Mouse (Mus musculus): ENCODE data around the gene Iqub. TPM values are rescaled to one million over a fixed set of nuclear protein-coding genes. Genes with fewer than 3 reads are reported as not detected.
A peak's percentile ranks its signal among the peaks of the same experiment; 100 is the strongest.

The Iqub gene
- 0.04 TPM in 1 of 2 replicates, not detected in the other for polyA plus RNA-seq (2015; fragmentation: Nextera tagmentation; extraction: Ambion mirVana)

- ATAC-seq (ENCODE audit: low read depth) = peak; percentile 27; the same call in 1 of the 2 replicates
- 19% methylated on average over 13 of the region's 13 CpGs for WGBS (ENCODE audit: insufficient replicate concordance)
Observed at GRCm38 (mm10) chr6:24514552-24515284, at the start of gene Iqub. Gene Iqub (minus strand): TSS chr6:24515067.

DNA sequence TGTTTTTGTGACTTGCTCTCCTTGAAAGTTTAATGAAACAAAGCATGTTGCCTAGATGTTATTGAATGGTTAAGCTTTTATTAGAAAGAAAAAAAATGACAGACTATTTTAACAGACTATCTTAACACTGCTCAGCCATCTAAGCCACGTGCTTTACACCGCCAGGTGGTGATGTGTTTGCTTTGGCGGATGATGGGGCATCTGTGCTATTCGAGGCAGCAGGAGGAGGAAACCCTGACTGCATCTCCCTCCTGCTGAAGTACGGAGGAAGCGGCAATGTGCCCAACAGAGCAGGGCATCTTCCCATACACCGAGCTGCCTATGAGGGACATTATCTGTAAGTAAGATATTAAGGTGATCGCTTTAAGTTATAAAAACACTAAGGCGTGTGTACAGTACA, 49.2 kb upstream of the Iqub start:
- Histone ChIP-seq H3K27ac (ENCODE audit: low read length) (no peak overlapping the region), H3K4me1 (ENCODE audit: control insufficient read depth, low read depth, low read length) (no peaks in the 10 kb centered on the region), H3K36me3 (ENCODE audit: control insufficient read depth, insufficient read depth) (no peaks in the 10 kb centered on the region), H3K9ac (ENCODE audit: low read depth, low read length) (no peak overlapping the region), H3K4me2 (ENCODE audit: low read depth, low read length) (no peak overlapping the region), H3K27me3 (ENCODE audit: control insufficient read depth, insufficient read depth, low read depth, low read length) (no peaks in the 10 kb centered on the region), H3K9me3 (replicated peaks; ENCODE audit: control insufficient read depth, low read length) (no peaks in the 10 kb centered on the region), H3K4me3 (ENCODE audit: low read depth, low read length) (no peak overlapping the region)
- no peak for ATAC-seq (ENCODE audit: low read depth)
- 62% methylated on average over 9 of the region's 9 CpGs for WGBS (ENCODE audit: insufficient replicate concordance)

More at GRCm38 (mm10) chr6:24514552-24515284, at the start of gene Iqub:
- no peak within 1 kb of the TSS for H3K4me2 ChIP-seq (ENCODE audit: low read depth, low read length)
- H3K9me3 ChIP-seq (replicated peaks; ENCODE audit: control insufficient read depth, low read length) = no peaks in the 10 kb centered on the region
- no peaks in the 10 kb centered on the region for H3K27me3 ChIP-seq (ENCODE audit: control insufficient read depth, insufficient read depth, low read depth, low read length)
- H3K4me3 ChIP-seq (ENCODE audit: low read depth, low read length) = no peak within 1 kb of the TSS
- no peak within 1 kb of the TSS for H3K27ac ChIP-seq (ENCODE audit: low read length)
- no peaks in the 10 kb centered on the region for H3K4me1 ChIP-seq (ENCODE audit: control insufficient read depth, low read depth, low read length)
- H3K9ac ChIP-seq (ENCODE audit: low read depth, low read length) = no peak within 1 kb of the TSS
- peaks cover 8% of the 10 kb centered on the region for H3K36me3 ChIP-seq (ENCODE audit: control insufficient read depth, insufficient read depth)

- Histone ChIP-seq H3K4me3 (ENCODE audit: low read depth, low read length) (no peak overlapping the region), H3K9ac (ENCODE audit: low read depth, low read length) (no peak overlapping the region), H3K27me3 (ENCODE audit: control insufficient read depth, insufficient read depth, low read depth, low read length) (no peaks in the 10 kb centered on the region), H3K4me2 (ENCODE audit: low read depth, low read length) (no peak overlapping the region), H3K27ac (ENCODE audit: low read length) (no peak overlapping the region), H3K4me1 (ENCODE audit: control insufficient read depth, low read depth, low read length) (no peaks in the 10 kb centered on the region), H3K9me3 (replicated peaks; ENCODE audit: control insufficient read depth, low read length) (no peaks in the 10 kb centered on the region), H3K36me3 (ENCODE audit: control insufficient read depth, insufficient read depth) (no peaks in the 10 kb centered on the region)
- 74% methylated on average over 2 of the region's 2 CpGs for WGBS (ENCODE audit: insufficient replicate concordance)
- ATAC-seq (ENCODE audit: low read depth) = no peak
Observed at GRCm38 (mm10) chr6:24555488-24555887, 40.6 kb upstream of the Iqub start.

DNA sequence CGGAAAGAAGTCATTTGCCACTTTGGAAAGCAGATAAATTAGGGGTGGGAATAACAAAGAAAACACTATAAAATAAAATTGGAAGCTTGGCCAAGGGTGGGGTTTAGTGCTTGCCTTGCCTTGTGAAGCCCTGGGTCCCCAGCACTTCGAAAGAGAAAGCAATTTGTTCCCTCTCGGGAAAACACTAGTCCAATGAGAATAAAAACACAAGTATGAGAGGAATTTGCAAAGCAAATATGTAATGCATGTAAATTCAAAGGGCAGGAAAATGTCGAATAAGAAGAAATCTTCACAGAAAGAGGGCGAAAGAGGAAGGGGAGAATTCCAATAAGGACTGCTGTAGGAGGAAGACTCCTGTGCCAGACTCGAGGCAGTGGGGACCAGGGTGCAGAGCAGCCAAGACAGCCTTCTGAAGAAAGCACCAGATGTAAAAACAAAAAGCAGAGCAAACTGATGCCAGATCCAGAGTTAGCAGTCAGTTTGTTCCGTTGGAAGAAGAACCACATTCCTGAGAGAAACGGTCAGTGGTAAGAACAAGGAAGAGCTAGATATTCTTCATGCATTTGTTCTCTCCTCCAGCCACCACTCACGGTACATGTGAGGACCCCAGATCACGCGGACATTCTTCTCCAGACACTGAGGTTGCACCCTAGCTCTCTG, 39.7 kb upstream of the Iqub start:
- 53% methylated on average over 11 of the region's 11 CpGs for WGBS (ENCODE audit: insufficient replicate concordance)
- ATAC-seq (ENCODE audit: low read depth) = no peak
- Histone ChIP-seq H3K4me1 (ENCODE audit: control insufficient read depth, low read depth, low read length) (no peaks in the 10 kb centered on the region), H3K36me3 (ENCODE audit: control insufficient read depth, insufficient read depth) (no peaks in the 10 kb centered on the region), H3K9ac (ENCODE audit: low read depth, low read length) (no peak overlapping the region), H3K4me3 (ENCODE audit: low read depth, low read length) (no peak overlapping the region), H3K9me3 (replicated peaks; ENCODE audit: control insufficient read depth, low read length) (no peaks in the 10 kb centered on the region), H3K27ac (ENCODE audit: low read length) (no peak overlapping the region), H3K27me3 (ENCODE audit: control insufficient read depth, insufficient read depth, low read depth, low read length) (no peaks in the 10 kb centered on the region), H3K4me2 (ENCODE audit: low read depth, low read length) (no peak overlapping the region)

DNA sequence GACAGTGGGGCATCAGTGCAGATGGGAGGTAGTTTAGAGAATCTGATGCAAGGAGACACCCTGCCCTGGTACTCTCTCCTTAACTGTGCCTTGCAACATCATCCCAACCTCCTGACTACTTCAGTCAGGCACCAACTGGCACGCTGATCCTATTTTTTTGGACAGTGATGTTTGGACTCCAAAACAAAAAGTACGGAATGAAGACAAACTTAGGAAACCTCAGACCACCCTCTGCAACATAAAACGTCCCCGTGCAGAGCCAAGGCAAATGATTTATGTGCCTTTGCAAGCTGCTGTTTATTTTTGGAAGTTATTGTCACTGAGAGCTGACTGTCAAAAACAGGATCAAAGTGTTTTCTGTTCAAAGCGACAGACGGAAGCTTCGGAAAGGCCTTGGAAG, 37.2 kb upstream of the Iqub start:
- no peaks in the 10 kb centered on the region for H3K9me3 ChIP-seq (replicated peaks; ENCODE audit: control insufficient read depth, low read length)
- no peak for ATAC-seq (ENCODE audit: low read depth)
- WGBS (ENCODE audit: insufficient replicate concordance) = 46% methylated on average over 7 of the region's 7 CpGs
- H3K4me1 ChIP-seq (ENCODE audit: control insufficient read depth, low read depth, low read length) = no peaks in the 10 kb centered on the region
- H3K27me3 ChIP-seq (ENCODE audit: control insufficient read depth, insufficient read depth, low read depth, low read length) = no peaks in the 10 kb centered on the region
- no peaks in the 10 kb centered on the region for H3K36me3 ChIP-seq (ENCODE audit: control insufficient read depth, insufficient read depth)
- no peak overlapping the region for H3K4me2 ChIP-seq (ENCODE audit: low read depth, low read length)
- H3K4me3 ChIP-seq (ENCODE audit: low read depth, low read length) = no peak overlapping the region
- H3K9ac ChIP-seq (ENCODE audit: low read depth, low read length) = no peak overlapping the region
- no peak overlapping the region for H3K27ac ChIP-seq (ENCODE audit: low read length)

- H3K4me3 ChIP-seq (ENCODE audit: low read depth, low read length) = no peak overlapping the region
- no peak overlapping the region for H3K27ac ChIP-seq (ENCODE audit: low read length)
- no peaks in the 10 kb centered on the region for H3K4me1 ChIP-seq (ENCODE audit: control insufficient read depth, low read depth, low read length)
- no peaks in the 10 kb centered on the region for H3K9me3 ChIP-seq (replicated peaks; ENCODE audit: control insufficient read depth, low read length)
- 43% methylated on average over 2 of the region's 2 CpGs for WGBS (ENCODE audit: insufficient replicate concordance)
- no peak overlapping the region for H3K9ac ChIP-seq (ENCODE audit: low read depth, low read length)
- no peaks in the 10 kb centered on the region for H3K36me3 ChIP-seq (ENCODE audit: control insufficient read depth, insufficient read depth)
- H3K27me3 ChIP-seq (ENCODE audit: control insufficient read depth, insufficient read depth, low read depth, low read length) = no peaks in the 10 kb centered on the region
- ATAC-seq (ENCODE audit: low read depth) = no peak
- H3K4me2 ChIP-seq (ENCODE audit: low read depth, low read length) = no peak overlapping the region
Observed at GRCm38 (mm10) chr6:24549801-24550200, 34.9 kb upstream of the Iqub start.

- no peaks in the 10 kb centered on the region for H3K4me1 ChIP-seq (ENCODE audit: control insufficient read depth, low read depth, low read length)
- no peaks in the 10 kb centered on the region for H3K36me3 ChIP-seq (ENCODE audit: control insufficient read depth, insufficient read depth)
- H3K27ac ChIP-seq (ENCODE audit: low read length) = no peak overlapping the region
- ATAC-seq (ENCODE audit: low read depth) = no peak
- H3K9ac ChIP-seq (ENCODE audit: low read depth, low read length) = no peak overlapping the region
- H3K4me2 ChIP-seq (ENCODE audit: low read depth, low read length) = no peak overlapping the region
- no peaks in the 10 kb centered on the region for H3K9me3 ChIP-seq (replicated peaks; ENCODE audit: control insufficient read depth, low read length)
- WGBS (ENCODE audit: insufficient replicate concordance) = 21% methylated on average over 1 of the region's 1 CpGs
- no peak overlapping the region for H3K4me3 ChIP-seq (ENCODE audit: low read depth, low read length)
- H3K27me3 ChIP-seq (ENCODE audit: control insufficient read depth, insufficient read depth, low read depth, low read length) = no peaks in the 10 kb centered on the region
Observed at GRCm38 (mm10) chr6:24546716-24547420, 32.0 kb upstream of the Iqub start.

DNA sequence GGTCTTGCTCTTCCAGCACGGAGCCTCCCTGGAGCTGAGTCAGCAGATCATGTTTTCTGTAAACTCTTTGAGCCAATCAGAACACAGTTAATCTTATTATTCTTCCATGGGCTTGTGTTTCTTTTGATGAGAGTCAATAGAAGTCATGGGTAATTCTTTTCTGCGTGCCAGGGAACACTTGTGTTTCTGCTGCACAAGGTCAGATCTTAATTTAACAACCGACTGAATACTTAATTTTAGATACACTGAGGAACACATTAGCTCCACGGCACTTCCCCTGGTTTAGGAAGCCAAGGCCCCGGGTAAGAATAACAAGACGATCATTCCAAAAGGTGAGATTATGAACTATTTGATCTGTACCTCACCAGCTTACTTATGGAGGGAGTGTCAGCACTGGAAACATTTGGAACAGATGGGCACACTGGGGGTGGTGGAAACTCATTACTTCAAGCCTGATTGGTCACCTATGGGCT, 28.3 kb upstream of the Iqub start:
- H3K27me3 ChIP-seq (ENCODE audit: control insufficient read depth, insufficient read depth, low read depth, low read length) = no peaks in the 10 kb centered on the region
- no peak overlapping the region for H3K4me3 ChIP-seq (ENCODE audit: low read depth, low read length)
- no peaks in the 10 kb centered on the region for H3K9me3 ChIP-seq (replicated peaks; ENCODE audit: control insufficient read depth, low read length)
- H3K4me2 ChIP-seq (ENCODE audit: low read depth, low read length) = no peak overlapping the region
- H3K9ac ChIP-seq (ENCODE audit: low read depth, low read length) = no peak overlapping the region
- H3K4me1 ChIP-seq (ENCODE audit: control insufficient read depth, low read depth, low read length) = no peaks in the 10 kb centered on the region
- no peak overlapping the region for H3K27ac ChIP-seq (ENCODE audit: low read length)
- no peak for ATAC-seq (ENCODE audit: low read depth)
- no peaks in the 10 kb centered on the region for H3K36me3 ChIP-seq (ENCODE audit: control insufficient read depth, insufficient read depth)
- WGBS (ENCODE audit: insufficient replicate concordance) = 56% methylated on average over 6 of the region's 6 CpGs

DNA sequence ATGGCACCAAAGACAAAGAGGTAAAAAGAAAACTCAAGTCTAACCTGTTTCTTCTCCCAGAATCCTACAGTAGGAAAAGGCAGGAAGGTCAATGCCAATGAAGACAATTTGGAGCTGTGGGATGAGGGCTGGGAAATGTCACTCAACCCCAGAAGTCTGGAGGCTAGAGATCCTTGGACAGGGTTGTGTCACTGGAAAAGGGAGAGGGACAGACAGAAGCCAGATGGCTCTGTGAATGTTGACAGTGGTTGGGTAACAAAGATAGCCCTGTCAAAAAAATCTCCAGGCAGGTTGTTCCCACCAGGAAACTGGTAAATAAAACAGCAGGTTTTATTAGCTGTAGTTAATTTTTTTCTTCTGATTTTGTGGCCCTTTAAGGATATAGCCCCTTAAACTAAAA, 27.5 kb upstream of the Iqub start:
- Histone ChIP-seq H3K27ac (ENCODE audit: low read length) (no peak overlapping the region), H3K4me3 (ENCODE audit: low read depth, low read length) (no peak overlapping the region), H3K27me3 (ENCODE audit: control insufficient read depth, insufficient read depth, low read depth, low read length) (no peaks in the 10 kb centered on the region), H3K36me3 (ENCODE audit: control insufficient read depth, insufficient read depth) (no peaks in the 10 kb centered on the region), H3K9me3 (replicated peaks; ENCODE audit: control insufficient read depth, low read length) (no peaks in the 10 kb centered on the region), H3K4me2 (ENCODE audit: low read depth, low read length) (no peak overlapping the region), H3K4me1 (ENCODE audit: control insufficient read depth, low read depth, low read length) (no peaks in the 10 kb centered on the region), H3K9ac (ENCODE audit: low read depth, low read length) (no peak overlapping the region)
- ATAC-seq (ENCODE audit: low read depth) = no peak
